Mouse (Mus musculus) liver, adult 2 months (tissue): Measurements from ENCODE around the gene Rnd2. TPM values are rescaled to one million over a fixed set of nuclear protein-coding genes. Genes with fewer than 3 reads are reported as not detected.
"Not testable (repeated sequence)": the region's sequence is repeated elsewhere in the genome, so short reads cannot be mapped to it uniquely, and the experiment has no call there.

Experiments
- DNase-seq: peaks from one replicate; pipeline ENCODE4 v3.0.0-alpha.2; 2011; ENCODE audit warnings: low read depth, low spot score; ENCODE audit errors: extremely low read depth
- H3K27ac ChIP-seq: fragments of 200-500 bp; replicated peaks from 2 replicates; pipeline ENCODE4 v1.5.1; 2012; ENCODE audit warnings: low read depth, mild to moderate bottlenecking, control low read depth, inconsistent platforms, low read length; ENCODE audit not compliant: insufficient read depth
- H3K27me3 ChIP-seq: fragments of 200-500 bp; 2 replicates; pipeline ENCODE4 v1.6.1; 2012; ENCODE audit warnings: mild to moderate bottlenecking, moderate library complexity, low read length, inconsistent platforms; ENCODE audit not compliant: control insufficient read depth, insufficient read depth
- H3K36me3 ChIP-seq: fragments of 200-500 bp; 2 replicates; pipeline ENCODE4 v1.6.1; 2012; ENCODE audit warnings: low read length, inconsistent platforms; ENCODE audit not compliant: control insufficient read depth, insufficient read depth
- H3K4me1 ChIP-seq: fragments of 200-500 bp; 2 replicates; pipeline ENCODE4 v1.6.1; 2011; ENCODE audit warnings: low read length; ENCODE audit not compliant: control insufficient read depth, insufficient read depth
- H3K4me3 ChIP-seq: fragments of 200-500 bp; 2 replicates; pipeline ENCODE4 v1.5.1; 2011; ENCODE audit warnings: low read depth, mild to moderate bottlenecking, control low read depth, low read length, moderate library complexity; ENCODE audit not compliant: insufficient read depth
- H3K79me2 ChIP-seq: fragments of 200-500 bp; 2 replicates; pipeline ENCODE4 v1.6.1; 2012; ENCODE audit warnings: inconsistent platforms, mild to moderate bottlenecking, low read length, moderate library complexity; ENCODE audit not compliant: control insufficient read depth, insufficient read depth
- H3K9ac ChIP-seq: fragments of 200-500 bp; 2 replicates; pipeline ENCODE4 v1.6.1; 2012; ENCODE audit warnings: low read depth, mild to moderate bottlenecking, control low read depth, inconsistent platforms, low read length
- CTCF ChIP-seq: fragments of 200-500 bp; IDR thresholded peaks from 2 replicates; pipeline ENCODE4 v1.5.1; 2011; ENCODE audit warnings: low read depth, low read length, control low read depth
- POLR2A ChIP-seq: fragments of 200-500 bp; IDR thresholded peaks from 2 replicates; pipeline ENCODE4 v1.6.1; 2011; ENCODE audit warnings: low read length, control low read depth; ENCODE audit not compliant: insufficient read depth; ENCODE audit errors: extremely low read depth
- WGBS: fragments of 180-500 bp; shearing (Covaris S2); methylation state at CpG from one replicate; pipeline ENCODE4 v1.1.7; 2018; 5-methylcytosine and 5-hydroxymethylcytosine counted together
- polyA plus RNA-seq: library from polyadenylated mRNA; depleted of rRNA; stranded (reverse); fragments of >200 nt; gene quantifications from 2 replicates; pipeline ENCODE4 v1.2.3, GENCODE M21; 2012
- total RNA-seq: library from RNA; depleted of rRNA; stranded (reverse); fragments of >200 nt; gene quantifications from 2 replicates; pipeline ENCODE4 v1.2.3, GENCODE M21; 2014

The Rnd2 gene
- total and polyA plus RNA-seq, 2 experiments: 8.0 to 18.9 TPM

DNA sequence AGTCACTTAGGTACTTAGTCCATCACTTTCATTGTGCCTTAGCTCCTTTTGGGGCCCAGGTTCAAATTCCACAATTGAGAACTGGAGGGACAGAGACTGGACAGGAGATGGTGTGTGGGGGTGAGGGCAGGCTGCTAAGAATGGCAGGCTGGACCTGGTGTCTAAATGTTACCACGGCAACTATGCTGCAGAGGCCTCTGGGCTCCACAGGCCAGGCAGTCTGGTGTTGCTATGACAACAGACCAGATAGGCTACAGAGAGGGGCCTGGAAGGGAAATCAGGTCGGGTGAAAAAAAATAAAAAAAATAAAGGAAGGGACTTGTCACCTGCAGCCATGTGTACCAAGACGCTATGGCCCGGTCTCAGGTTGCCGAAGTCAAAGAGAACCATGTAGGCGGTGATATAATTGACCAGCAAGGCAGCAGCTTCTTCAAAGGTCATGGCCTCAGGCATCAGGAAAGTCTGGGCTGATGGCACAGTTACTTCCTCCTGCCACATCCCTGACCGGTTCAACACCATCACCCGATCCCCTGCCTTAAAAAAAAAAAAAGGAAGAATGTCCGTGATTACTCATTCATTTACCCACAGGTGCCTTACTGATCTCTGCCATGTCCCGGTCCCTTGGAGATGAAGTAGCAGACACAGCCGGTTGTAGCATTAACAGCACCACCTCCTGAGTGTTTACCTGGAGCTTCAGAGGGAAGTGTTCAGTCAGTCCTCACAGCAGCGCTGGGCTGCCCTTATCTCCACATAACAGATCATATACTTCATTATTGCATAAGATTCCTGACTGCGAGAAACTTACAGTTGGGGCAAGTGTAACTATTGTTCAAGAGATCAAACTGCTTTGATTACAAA lies 2.0 kb upstream of the Rnd2 start:
- WGBS: 52% methylated on average over 13 of the region's 13 CpGs
- no peak overlapping the region for H3K4me3 ChIP-seq
- no peaks in the 10 kb centered on the region for H3K27me3 ChIP-seq
- peaks cover 8% of the 10 kb centered on the region for H3K36me3 ChIP-seq
- H3K4me1 ChIP-seq: peaks cover 1% of the 10 kb centered on the region; the same call in 1 of the 2 replicates
- no peak for DNase-seq
- TF ChIP-seq POLR2A (no peak), CTCF (no peak)
- H3K79me2 ChIP-seq: no peaks in the 10 kb centered on the region
- H3K27ac ChIP-seq: no peak overlapping the region
- no peak overlapping the region for H3K9ac ChIP-seq

DNA sequence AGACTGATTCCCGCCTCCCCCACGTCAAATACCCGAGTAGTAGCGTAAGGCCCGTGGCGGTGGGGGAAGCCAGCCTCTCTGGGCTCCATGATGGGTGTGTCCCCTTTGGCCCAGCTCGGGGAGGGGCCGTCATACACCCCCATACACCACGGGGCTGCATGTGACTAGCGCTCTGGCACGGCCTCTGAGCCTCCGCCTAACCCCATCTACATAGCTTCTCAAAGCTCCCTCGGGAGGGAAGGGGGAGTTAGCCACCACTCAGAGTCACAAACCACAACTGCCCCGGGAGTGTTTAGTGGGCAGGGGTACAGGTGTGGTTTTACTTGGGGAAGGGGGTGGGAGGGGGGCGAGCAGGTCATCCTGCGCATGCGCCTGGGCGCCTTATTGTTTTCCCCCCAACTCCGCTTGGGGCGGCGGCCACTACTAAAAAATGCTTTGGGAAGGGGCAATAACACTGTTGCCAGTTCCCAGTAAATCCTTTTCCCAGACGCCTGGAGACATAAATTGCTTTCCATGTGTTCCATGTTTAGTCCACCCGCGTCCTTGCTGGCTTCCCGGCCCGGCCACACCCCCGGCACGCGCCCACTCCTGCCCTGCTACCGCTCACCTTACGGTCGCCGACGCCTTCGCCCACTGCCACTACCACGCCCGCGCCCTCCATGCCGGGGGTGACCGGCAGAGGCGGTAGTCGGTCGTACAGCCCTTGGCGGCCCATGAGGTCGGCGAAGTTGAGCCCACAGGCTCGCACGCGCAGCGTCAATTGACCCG lies 486 bp downstream of the Rnd2 start:
- H3K27ac ChIP-seq: no peak overlapping the region
- peaks cover 1% of the 10 kb centered on the region; the same call in 1 of the 2 replicates for H3K4me1 ChIP-seq
- H3K9ac ChIP-seq: peak overlapping the region; percentile 89
- TF ChIP-seq CTCF (0 out of 2 replicates have a peak, but pooled peaks have one; percentile 3), POLR2A (no peak)
- H3K4me3 ChIP-seq: peak overlapping the region; percentile 86
- H3K36me3 ChIP-seq: no peaks in the 10 kb centered on the region
- no peaks in the 10 kb centered on the region for H3K27me3 ChIP-seq
- no peaks in the 10 kb centered on the region for H3K79me2 ChIP-seq
- 5% methylated on average over 51 of the region's 51 CpGs for WGBS
- DNase-seq: no peak

DNA sequence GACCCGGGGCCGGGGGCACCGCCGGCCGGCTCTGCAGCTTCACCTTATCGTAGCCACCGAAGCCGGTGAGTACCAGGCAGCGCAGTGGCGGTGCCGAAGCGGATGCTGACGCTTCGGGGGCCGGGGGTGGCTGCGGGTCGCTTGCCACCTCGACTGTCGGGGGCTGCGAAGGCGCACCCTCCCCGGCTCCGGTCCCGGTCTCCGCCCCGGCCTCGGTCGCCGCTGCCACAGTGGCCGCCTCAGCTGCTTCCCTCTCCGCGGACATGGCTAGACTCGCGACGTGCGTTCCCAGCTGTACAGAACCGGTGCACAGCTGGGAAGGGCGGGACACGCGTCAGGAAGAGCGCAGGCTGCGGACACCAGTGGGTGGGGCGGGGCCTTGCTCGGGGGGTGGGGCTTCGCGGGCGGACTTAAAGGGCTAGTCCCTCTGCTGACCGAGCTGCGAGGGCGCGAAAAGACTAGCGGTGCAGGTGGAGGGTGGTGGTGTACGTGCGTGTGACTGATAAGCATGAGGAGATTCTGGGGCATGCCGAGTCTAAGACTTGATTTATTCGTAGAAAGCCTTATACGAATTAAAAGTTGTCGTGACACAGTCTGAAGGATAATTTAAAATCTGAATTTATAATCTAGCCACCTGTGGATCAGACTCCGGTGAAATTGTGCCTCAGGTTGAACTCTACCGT lies 1.2 kb downstream of the Rnd2 start, which contains the start of gene Vat1:
Gene Vat1 (minus strand): TSS at position 362 of the 683 bp plus-strand sequence.
- no peak within 1 kb of the TSS for H3K27ac ChIP-seq
- TF ChIP-seq CTCF (no peak), POLR2A (peak; percentile 37; the same call in 1 of the 2 replicates)

GRCm38 (mm10) chr11:101466552-101466950 lies 1.8 kb downstream of the Rnd2 start:
- not testable (repeated sequence) for H3K36me3 ChIP-seq, DNase-seq, H3K4me1 ChIP-seq, H3K27ac ChIP-seq, H3K27me3 ChIP-seq, H3K79me2 ChIP-seq, H3K9ac ChIP-seq, H3K4me3 ChIP-seq
- 61% methylated on average over 5 of the region's 5 CpGs for WGBS

More for the DNA sequence above, 1.2 kb downstream of the Rnd2 start, which contains the start of gene Vat1:
- no peaks in the 10 kb centered on the region for H3K79me2 ChIP-seq
- no peaks in the 10 kb centered on the region for H3K27me3 ChIP-seq
- peak within 1 kb of the TSS; percentile 86 for H3K4me3 ChIP-seq
- 2% methylated on average over 57 of the region's 60 CpGs for WGBS
- peak within 1 kb of the TSS; percentile 89 for H3K9ac ChIP-seq
- H3K36me3 ChIP-seq: no peaks in the 10 kb centered on the region
- peak; percentile 64 for DNase-seq
- peaks cover 1% of the 10 kb centered on the region; the same call in 1 of the 2 replicates for H3K4me1 ChIP-seq

- WGBS: under 1% methylated on average over 44 of the region's 54 CpGs
These were observed 2.9 kb downstream of the Rnd2 start for GRCm38 (mm10) chr11:101467477-101468262.

More at GRCm38 (mm10) chr11:101467477-101468262, 2.9 kb downstream of the Rnd2 start:
- H3K27me3 ChIP-seq: no peaks in the 10 kb centered on the region
- peak; percentile 29 for TF ChIP-seq CTCF
- TF ChIP-seq POLR2A: 0 out of 2 replicates have a peak, but pooled peaks have one; percentile 16
- peak overlapping the region; percentile 66 for H3K4me3 ChIP-seq
- H3K36me3 ChIP-seq: no peaks in the 10 kb centered on the region
- H3K4me1 ChIP-seq: peaks cover 1% of the 10 kb centered on the region; the same call in 1 of the 2 replicates
- H3K79me2 ChIP-seq: no peaks in the 10 kb centered on the region
- H3K9ac ChIP-seq: peak overlapping the region; percentile 83
- peak overlapping the region; percentile 58 for H3K27ac ChIP-seq
- DNase-seq: peak; percentile 93
